Mouse (Mus musculus) spleen, adult 2 months (tissue): ENCODE measurements around the gene Gm21962. TPM values are rescaled to one million over a fixed set of nuclear protein-coding genes. Genes with fewer than 3 reads are reported as not detected.

ENCODE experiments used
- DNase-seq, 2 experiments: peaks; one replicate each; pipeline versions ENCODE4 v3.0.0 to v3.0.0-alpha.2; 2012 to 2021; ENCODE audit warnings: low spot score in 2 of 2, low read depth in 1 of 2
- H3K27ac ChIP-seq: fragments of 200-500 bp; 2 replicates; pipeline ENCODE4 v1.5.1; 2012; ENCODE audit warnings: low read length, inconsistent platforms; ENCODE audit not compliant: insufficient read depth
- H3K27me3 ChIP-seq: fragments of 200-500 bp; 2 replicates; pipeline ENCODE4 v1.6.1; 2012; ENCODE audit warnings: mild to moderate bottlenecking, moderate library complexity, low read length, inconsistent platforms; ENCODE audit not compliant: control insufficient read depth, insufficient read depth
- H3K36me3 ChIP-seq: fragments of 200-500 bp; 2 replicates; pipeline ENCODE4 v1.6.1; 2012; ENCODE audit warnings: mild to moderate bottlenecking, low read length, inconsistent platforms; ENCODE audit not compliant: control insufficient read depth, insufficient read depth
- H3K4me1 ChIP-seq: fragments of 200-500 bp; 2 replicates; pipeline ENCODE4 v1.6.1; 2011; ENCODE audit warnings: inconsistent platforms; ENCODE audit not compliant: control insufficient read depth, insufficient read depth, insufficient read length
- H3K4me3 ChIP-seq: fragments of 200-500 bp; 2 replicates; pipeline ENCODE4 v1.5.1; 2011; ENCODE audit warnings: mild to moderate bottlenecking, inconsistent platforms; ENCODE audit not compliant: insufficient read depth, insufficient read length; ENCODE audit errors: extremely low read depth
- CTCF ChIP-seq: fragments of 200-500 bp; IDR thresholded peaks from 2 replicates; pipeline ENCODE4 v1.5.1; 2011; ENCODE audit warnings: mild to moderate bottlenecking, inconsistent platforms; ENCODE audit not compliant: insufficient read depth, insufficient read length, insufficient replicate concordance; ENCODE audit errors: extremely low read depth
- POLR2A ChIP-seq: fragments of 200-500 bp; IDR thresholded peaks from 2 replicates; pipeline ENCODE4 v1.6.1; 2011; ENCODE audit warnings: low read depth, low read length, inconsistent platforms
- WGBS: fragments of 180-500 bp; shearing (Covaris S2); methylation state at CpG from one replicate; pipeline ENCODE4 v1.1.7; 2018; 5-methylcytosine and 5-hydroxymethylcytosine counted together
- polyA plus RNA-seq: library from polyadenylated mRNA; depleted of rRNA; stranded (reverse); fragments of >200 nt; gene quantifications from 2 replicates; pipeline ENCODE4 v1.2.3, GENCODE M21; 2012; rRNA removed

Gm21962 gene
- polyA plus RNA-seq, 1 experiment, result not detected

GRCm38 (mm10) chr3:137715946-137716345, 44.6 kb downstream of the Gm21962 start:
- Histone ChIP-seq H3K4me1 (no peaks in the 10 kb centered on the region), H3K27ac (no peak overlapping the region), H3K36me3 (no peaks in the 10 kb centered on the region), H3K27me3 (no peaks in the 10 kb centered on the region), H3K4me3 (no peak overlapping the region)
- 46% methylated on average over 2 of the region's 2 CpGs for WGBS
- no peak for DNase-seq
- TF ChIP-seq POLR2A (no peak), CTCF (no peak)

GRCm38 (mm10) chr3:137716573-137717157, 45.3 kb downstream of the Gm21962 start:
- H3K27me3 ChIP-seq, result no peaks in the 10 kb centered on the region
- WGBS, result 88% methylated on average over 3 of the region's 3 CpGs

More at GRCm38 (mm10) chr3:137716573-137717157, 45.3 kb downstream of the Gm21962 start:
- no peak for DNase-seq
- TF ChIP-seq CTCF (no peak), POLR2A (no peak)
- Histone ChIP-seq H3K36me3 (no peaks in the 10 kb centered on the region), H3K27ac (no peak overlapping the region), H3K4me1 (no peaks in the 10 kb centered on the region), H3K4me3 (no peak overlapping the region)

Other genes starting within 250 kb of the Gm21962 start
- gene Ddit4l, start 49.9 kb upstream of the Gm21962 start, polyA plus RNA-seq, result 0.15 and 0.32 TPM in 2 replicates
- gene H2afz, start 193.0 kb downstream of the Gm21962 start, polyA plus RNA-seq, result 452 and 708 TPM in 2 replicates
- gene Dnajb14, start 196.2 kb downstream of the Gm21962 start, polyA plus RNA-seq, result 1.9 TPM in 2 replicates
- gene Lamtor3, start 247.0 kb downstream of the Gm21962 start, polyA plus RNA-seq, result 14.9 and 15.7 TPM in 2 replicates